Mouse (Mus musculus): ENCODE data around the gene Ankrd34a.
A peak's percentile ranks its signal among the peaks of the same experiment; 100 is the strongest.
"Not testable (repeated sequence)": the region's sequence is repeated elsewhere in the genome, so short reads cannot be mapped to it uniquely, and the experiment has no call there.

Ankrd34a gene

GRCm38 (mm10) chr3:96581141-96581540 lies 15.3 kb upstream of the Ankrd34a start:
- no peak for DNase-seq

DNA sequence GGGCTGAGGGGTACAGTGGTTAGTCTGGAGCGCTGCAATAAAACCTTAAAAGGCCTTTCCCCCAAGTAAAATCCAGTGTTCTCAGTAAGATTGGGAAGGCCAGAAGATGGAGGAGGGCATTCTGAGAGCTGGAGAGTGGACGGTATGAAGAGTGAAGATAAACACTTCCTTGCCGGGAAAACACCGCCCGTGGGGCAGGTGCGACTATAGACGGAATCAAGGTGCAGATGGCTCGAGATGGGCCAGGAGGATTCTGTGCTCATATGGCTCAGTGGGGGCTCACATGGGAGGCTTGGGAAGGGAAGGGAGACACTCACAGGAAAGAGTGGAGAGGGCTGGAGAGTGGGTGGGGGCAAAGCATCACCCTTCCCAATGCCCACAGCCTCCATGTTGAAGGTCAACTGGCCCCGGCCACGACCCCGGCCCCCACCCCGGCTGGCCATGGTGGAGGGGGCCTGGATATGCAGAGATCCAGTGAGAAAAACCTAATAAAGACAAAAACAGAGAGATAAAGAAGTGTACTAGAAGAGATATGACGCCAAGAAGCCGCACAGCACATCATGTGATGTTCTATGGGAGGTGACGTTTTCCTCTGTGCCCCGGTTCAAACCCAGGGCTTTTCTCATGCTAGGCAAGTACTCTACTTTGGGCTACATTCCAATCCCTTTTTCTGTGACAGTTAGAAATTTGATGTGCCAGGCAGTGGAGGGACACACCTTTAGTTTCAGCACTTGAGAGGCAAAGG lies 14.5 kb upstream of the Ankrd34a start:
- no peak for DNase-seq

DNA sequence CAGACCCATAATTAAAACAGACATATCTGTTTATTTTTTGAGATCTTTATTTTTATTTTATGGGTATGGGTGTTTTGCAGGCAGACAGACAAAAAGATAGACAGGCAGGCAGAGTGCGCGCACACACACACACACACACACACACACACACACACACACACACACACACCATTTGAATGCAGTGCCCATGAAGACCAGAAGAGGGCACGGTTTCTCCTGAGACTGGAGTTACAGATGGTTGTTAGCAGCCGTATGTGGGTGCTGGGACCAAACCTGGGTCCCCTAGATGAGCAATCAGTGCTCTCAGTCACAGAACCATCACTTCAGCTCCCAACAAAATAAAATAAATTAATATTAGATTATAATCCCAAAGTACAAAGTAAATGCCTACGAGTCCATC lies 13.1 kb upstream of the Ankrd34a start:
- no peak for DNase-seq

GRCm38 (mm10) chr3:96590657-96591056 lies 5.8 kb upstream of the Ankrd34a start:
- DNase-seq, result no peak

GRCm38 (mm10) chr3:96593374-96593773 lies 3.1 kb upstream of the Ankrd34a start:
- no peak for DNase-seq

DNA sequence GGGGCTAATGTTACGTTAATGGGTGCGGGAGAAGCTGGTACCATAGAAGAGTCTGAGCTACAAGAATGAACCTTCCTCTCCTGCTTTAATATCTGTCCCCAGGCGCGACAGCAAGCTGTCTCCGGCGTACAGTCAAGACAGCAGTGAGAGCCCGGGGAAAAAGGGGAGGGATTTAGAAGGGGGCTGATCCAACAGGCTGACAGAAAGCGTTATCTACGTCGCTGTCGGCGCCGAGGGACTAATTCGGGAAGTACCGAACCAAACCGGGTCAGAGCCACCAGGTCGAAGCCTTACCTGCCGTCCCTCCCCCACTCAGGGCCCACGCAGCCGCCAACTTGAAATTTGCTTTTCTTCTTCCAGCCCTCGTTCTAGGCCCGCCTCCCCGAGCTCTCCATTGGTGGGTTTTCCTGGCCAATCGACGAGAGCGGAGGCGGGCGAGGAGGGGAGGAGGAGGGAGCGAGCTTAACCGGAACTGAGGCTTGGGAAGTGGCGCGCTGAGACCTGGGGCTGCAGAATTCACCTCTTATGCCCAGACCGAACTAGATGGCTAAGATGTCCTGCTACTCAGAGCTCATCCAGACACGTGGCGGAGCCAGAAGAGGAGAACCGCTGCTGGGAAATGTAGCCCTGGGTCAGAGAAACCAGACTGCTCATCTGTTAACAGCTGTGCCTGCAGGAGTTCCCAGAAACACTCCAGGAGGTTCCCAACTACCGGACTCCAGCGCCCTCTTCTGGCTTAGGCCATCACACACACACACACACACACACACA lies 2.5 kb upstream of the Ankrd34a start, which contains the start of gene Polr3gl:
TSS of gene Polr3gl (minus strand) at position 392 of the 771 bp plus-strand sequence.
- peak; percentile 90 to 92 for DNase-seq

GRCm38 (mm10) chr3:96594851-96595250 lies 1.6 kb upstream of the Ankrd34a start:
- DNase-seq, result no peak

- DNase-seq, result no peak
Measured at GRCm38 (mm10) chr3:96595661-96596060, 775 bp upstream of the Ankrd34a start.

DNA sequence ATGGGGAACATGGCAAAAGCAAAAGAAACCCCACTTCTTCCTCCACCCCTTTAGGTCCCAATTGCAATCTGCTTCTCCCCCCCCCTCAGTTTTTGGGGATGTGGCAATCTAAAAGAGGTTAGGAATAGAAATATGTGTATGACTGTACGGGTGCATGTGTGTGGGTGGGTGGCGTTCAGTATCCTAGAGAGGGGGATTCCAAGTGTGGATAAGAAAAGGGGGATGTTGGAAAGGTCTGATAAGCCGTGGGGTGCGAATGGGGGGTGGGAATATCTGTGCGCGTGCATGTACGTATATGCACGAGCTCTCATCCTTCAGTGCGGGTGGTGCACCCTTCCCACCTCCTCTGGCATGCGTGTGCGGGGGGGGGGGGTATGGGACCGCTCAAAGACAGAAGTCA lies 419 bp downstream of the Ankrd34a start:
- no peak for DNase-seq

DNA sequence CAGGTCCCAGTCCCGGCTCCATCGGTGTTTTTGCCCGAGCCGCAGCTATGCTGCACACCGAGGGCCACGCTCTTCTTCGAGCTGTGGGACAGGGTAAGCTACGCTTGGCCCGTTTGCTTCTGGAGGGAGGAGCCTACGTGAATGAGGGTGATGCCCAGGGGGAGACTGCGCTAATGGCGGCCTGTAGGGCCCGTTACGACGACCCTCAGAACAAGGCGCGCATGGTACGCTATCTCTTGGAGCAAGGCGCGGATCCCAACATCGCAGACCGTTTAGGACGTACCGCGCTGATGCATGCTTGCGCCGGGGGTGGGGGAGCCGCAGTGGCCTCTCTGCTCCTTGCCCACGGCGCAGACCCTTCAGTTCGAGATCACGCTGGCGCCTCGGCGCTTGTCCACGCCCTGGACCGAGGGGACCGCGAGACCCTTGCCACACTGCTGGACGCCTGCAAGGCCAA lies 1.0 kb downstream of the Ankrd34a start:
- no peak for DNase-seq

DNA sequence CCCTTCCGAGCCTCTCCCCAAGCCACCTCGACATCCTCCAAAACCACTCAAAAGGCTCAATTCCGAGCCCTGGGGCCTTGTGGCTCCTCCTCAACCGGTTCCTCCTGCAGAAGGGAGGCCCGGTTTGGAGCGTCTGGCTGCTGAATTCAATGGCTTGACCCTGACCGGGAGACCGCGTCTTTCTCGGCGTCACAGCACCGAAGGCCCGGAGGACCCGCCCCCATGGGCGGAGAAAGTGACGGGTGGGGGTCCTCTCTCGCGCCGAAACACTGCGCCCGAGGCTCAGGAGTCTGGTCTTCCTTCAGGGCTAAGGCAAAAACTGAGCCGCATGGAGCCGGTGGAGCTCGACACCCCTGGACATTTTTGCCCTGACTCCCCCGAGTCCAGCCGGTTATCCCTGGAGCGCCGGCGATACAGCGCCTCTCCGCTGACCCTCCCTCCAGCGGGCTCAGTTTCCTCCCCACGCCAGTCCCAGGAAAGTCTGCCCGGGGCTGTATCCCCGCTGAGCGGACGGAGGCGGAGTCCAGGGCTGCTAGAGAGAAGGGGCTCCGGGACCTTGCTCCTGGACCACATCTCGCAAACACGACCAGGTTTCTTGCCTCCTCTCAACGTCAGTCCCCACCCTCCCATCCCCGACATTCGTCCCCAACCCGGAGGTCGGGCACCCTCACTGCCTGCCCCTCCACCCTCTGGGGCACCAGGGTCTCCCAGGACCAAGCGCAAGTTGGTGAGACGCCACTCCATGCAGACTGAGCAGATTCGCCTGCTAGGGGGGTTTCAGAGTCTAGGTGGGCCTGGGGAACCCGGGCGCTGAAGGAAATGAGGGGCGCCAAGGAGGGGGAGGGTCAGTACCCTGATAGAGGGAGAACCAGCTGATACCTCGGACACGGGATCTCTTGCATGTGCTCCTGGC lies 2.0 kb downstream of the Ankrd34a start:
- peak in 1 of 2 experiments; percentile 36 for DNase-seq

DNA sequence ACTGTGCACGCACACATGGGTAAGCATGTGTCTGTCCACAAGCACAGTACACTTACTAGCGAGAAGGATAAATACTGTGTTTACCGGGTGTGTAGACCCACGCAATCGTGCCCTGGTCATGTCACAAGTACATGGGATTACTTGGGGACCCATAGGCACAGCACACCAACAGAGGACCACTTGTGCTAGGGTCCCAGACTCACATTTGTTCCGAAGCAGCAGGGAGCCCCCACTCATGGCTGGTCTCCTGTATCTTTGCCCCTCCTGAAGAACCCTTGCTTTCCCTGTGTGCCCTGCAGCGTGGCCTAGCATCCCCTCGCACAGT lies 2.6 kb downstream of the Ankrd34a start:
- no peak for DNase-seq

DNA sequence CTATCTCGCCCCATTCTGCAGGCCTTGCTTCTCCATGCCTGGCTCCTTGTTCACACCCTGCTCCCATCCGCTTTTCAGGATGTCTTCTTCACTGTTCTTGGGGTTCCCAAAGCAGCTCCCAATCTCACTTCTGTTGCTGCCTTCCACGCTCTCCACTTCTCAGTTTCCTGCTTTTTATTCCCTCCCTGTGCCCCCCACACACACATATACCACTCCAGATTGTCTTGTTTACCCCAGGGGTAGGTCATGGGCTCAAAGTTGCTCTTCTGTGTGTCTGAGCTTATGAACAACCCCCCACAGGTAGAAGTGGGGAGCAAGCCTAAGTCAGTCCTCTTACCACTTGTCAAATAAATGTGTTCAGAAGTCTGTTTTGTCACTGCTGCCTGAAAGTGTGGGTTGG lies 3.0 kb downstream of the Ankrd34a start:
- no peak for DNase-seq

GRCm38 (mm10) chr3:96600639-96601250 lies 4.3 kb downstream of the Ankrd34a start, which contains the start of gene Lix1l:
Gene Lix1l, plus strand, starts transcription at chr3:96601149.
- DNase-seq, result peak; percentile 75 to 79

- DNase-seq, result peak; percentile 12 to 29
Measured at GRCm38 (mm10) chr3:96601251-96601787, 4.9 kb downstream of the Ankrd34a start.

- no peak for DNase-seq
Measured at GRCm38 (mm10) chr3:96601941-96602703, 5.7 kb downstream of the Ankrd34a start.

DNA sequence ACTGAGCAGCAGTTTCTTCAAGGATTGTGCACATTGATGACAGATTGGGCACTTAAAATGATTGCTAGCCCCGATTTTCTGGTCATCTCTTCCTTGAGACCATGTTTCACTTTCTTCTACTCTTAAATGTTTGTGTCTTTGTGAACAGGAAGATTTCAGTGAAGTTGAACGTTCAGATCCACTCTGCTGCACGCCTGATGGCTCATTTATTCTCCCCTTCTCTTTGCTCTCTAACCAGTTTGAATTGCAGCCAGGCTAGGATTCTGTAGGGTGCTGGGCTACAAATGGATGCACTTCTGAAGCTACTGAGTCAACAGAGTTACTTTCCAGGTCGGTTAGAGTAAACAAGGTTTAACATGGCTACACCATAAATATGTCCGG lies 6.3 kb downstream of the Ankrd34a start:
- no peak for DNase-seq

DNA sequence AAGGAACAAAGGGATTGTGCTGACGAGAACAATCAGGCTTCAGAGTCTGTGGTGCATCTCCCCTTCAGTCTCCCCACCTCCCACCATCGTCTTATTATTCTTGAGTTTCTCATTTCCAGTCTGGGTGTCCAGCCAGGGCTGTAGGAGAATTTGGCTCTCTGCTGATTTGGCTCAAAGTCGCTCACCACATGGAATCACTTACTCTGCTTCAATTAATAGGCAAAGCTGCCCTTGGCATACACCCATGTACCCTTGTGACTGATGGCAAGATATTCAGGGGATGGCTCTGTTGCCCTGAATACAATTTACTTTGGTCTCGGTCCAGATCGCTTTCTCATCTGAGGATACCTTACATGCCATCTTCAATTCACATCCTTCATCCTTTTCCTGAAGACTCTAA lies 6.9 kb downstream of the Ankrd34a start:
- DNase-seq, result no peak

DNA sequence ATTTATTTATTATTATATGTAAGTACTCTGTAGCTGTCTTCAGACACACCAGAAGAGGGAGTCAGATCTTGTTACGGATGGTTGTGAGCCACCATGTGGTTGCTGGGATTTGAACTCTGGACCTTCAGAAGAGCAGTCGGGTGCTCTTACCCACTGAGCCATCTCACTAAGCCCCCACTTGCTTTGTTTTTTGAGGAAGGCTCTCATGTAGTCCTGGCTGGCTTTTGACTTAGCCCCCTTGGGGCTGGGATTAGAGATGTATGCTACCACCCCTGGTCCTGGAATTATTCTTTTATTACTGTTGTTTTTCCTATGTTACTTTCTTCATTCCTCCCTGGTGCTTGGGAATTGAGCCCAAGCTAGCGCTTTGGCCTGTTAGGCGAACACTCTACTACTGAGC lies 9.6 kb downstream of the Ankrd34a start:
- not testable (repeated sequence) for DNase-seq

DNA sequence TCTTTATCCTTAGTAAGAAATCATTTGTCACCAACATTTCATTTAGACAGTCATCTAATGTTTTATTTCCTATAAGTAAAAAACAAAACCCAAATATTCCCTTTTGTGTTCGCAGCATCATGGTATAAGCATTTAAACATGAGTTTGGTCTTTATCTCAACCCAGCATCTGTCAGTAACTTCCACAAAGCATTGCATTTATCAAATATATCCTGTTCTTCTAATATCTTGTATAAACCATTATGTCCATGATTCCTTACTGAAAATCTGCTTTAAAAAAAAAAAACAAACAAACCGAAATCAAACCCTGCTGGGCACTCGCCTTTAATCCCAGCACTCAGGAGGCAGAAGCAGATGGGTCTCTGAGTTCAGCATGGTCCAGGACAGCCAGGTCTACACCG lies 10.2 kb downstream of the Ankrd34a start:
- DNase-seq, result no peak

GRCm38 (mm10) chr3:96617941-96618340 lies 21.5 kb downstream of the Ankrd34a start:
- DNase-seq, result no peak

DNA sequence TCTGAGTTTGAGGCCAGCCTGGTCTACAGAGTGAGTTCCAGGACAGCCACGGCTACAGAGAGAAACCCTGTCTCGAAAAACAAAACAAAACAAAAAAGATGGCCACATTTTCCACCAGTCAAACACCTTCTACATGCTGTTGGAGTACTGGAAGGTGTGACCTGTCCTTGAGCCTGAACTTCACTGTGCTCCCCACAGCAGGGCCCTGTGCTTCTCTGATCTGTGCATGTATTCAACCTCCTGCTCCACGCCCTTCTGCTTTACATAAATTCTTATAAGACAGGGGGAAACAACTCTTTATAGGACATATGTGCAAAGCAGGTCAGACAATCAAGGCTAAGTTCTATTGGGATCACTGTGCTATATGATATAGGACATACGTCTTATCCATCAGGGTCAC lies 26.8 kb downstream of the Ankrd34a start:
- no peak for DNase-seq

Measured in spleen, adult 18-20 months (tissue).